Mouse (Mus musculus): ENCODE measurements around the gene Rrp7a. TPM values are rescaled to one million over a fixed set of nuclear protein-coding genes. Genes with fewer than 3 reads are reported as not detected.

Gene Rrp7a
- total RNA-seq, 1 experiment from 2014 or later = 106 TPM

- peak; percentile 53 for ATAC-seq (replicated peaks; ENCODE audit: low read depth, poor library complexity, severe bottlenecking)
These were observed 46.7 kb downstream of the Rrp7a start for GRCm38 (mm10) chr15:83075607-83076525.

- ATAC-seq (replicated peaks; ENCODE audit: low read depth, poor library complexity, severe bottlenecking) = no peak
These were observed 48.4 kb downstream of the Rrp7a start for GRCm38 (mm10) chr15:83074179-83074578.

DNA sequence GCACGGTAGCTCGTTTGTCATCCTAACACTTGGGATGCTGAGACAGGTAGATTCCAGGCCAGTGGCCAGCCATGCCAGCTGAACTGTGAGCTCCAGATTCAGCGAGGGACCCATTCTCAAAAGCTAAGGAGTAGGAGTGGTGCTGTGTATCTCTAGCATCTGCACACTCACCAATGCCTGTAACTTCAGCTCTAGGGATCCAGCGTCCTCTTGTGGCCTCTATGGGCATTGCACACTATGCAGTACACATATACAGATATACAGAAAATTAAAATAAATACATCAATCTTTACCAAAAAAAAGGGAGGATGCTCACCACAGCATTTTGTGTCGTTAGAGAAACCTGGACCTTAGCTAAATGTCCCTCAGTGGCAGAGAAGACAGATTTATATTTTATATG, 50.8 kb downstream of the Rrp7a start:
- ATAC-seq (replicated peaks; ENCODE audit: low read depth, poor library complexity, severe bottlenecking) = no peak

DNA sequence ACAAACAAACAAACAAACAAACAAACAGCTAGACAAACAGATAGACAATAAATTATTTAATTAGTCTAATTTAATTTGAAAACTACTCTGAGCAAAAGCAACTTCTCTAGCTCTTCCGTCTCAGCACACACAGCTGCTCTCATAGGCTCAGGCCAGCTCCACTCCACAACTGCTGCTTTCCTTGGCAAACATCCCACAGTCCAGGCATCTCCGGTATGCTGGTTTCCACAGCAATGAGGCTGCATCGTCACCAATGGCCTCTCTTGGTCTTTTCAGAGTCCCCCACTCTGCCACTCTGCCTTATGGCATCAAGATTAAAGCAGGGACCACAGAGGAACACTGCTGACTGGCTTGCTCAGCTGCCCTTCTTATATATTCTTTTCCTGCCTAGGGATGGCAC, 51.7 kb downstream of the Rrp7a start:
- ATAC-seq (replicated peaks; ENCODE audit: low read depth, poor library complexity, severe bottlenecking) = no peak

DNA sequence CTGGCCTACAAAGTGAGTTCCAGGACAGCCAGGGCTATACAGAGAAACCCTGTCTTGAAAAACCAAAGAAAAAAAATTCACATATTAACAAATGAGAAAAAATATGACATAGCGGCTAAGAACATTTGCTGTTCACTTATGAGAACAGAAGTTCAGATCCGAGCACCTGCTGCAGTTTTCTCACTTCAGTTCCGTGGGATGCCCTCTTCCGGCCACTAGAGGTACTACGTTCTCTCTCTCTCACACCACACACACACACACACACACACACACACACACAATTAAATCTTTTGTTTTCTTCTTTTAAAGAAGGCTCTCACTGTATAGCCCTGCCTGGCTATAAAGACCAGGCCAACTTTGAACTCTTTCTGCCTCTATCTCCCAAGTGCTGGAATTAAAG, 54.3 kb downstream of the Rrp7a start:
- no peak for ATAC-seq (replicated peaks; ENCODE audit: low read depth, poor library complexity, severe bottlenecking)

- ATAC-seq (replicated peaks; ENCODE audit: low read depth, poor library complexity, severe bottlenecking) = no peak
These were observed 57.1 kb downstream of the Rrp7a start for GRCm38 (mm10) chr15:83065543-83065942.

Other genes starting within 250 kb of the Rrp7a start
- 101 and 107 TPM in 2 replicates for gene Tcf20, start 134.9 kb downstream of the Rrp7a start, total RNA-seq (2017)
- gene Nfam1, start 89.5 kb downstream of the Rrp7a start, total RNA-seq (2017) = 23.1 and 25.0 TPM in 2 replicates
- gene Serhl, start 33.3 kb downstream of the Rrp7a start, total RNA-seq (2017) = 30.7 and 35.2 TPM in 2 replicates
- gene Poldip3, start 26.6 kb upstream of the Rrp7a start, total RNA-seq (2017) = 70.1 and 94.4 TPM in 2 replicates
- 31.7 and 34.9 TPM in 2 replicates for gene Cyb5r3, start 49.8 kb upstream of the Rrp7a start, total RNA-seq (2017)
- not detected in 2 replicates for gene A4galt, start 129.0 kb upstream of the Rrp7a start, total RNA-seq (2017)
- gene Arfgap3, start 227.4 kb upstream of the Rrp7a start, total RNA-seq (2017) = 13.8 and 25.5 TPM in 2 replicates